Mouse (Mus musculus): ENCODE data around the gene Nalcn.
"Not testable (repeated sequence)": the region's sequence is repeated elsewhere in the genome, so short reads cannot be mapped to it uniquely, and the experiment has no call there.

The Nalcn gene

GRCm38 (mm10) chr14:123626501-123627179 lies at the start of gene Nalcn:
Nalcn (minus strand) TSS chr14:123627144.
- peak; percentile 52 for DNase-seq (ENCODE audit: low spot score)

GRCm38 (mm10) chr14:123671076-123671475 lies 44.1 kb upstream of the Nalcn start:
- not testable (repeated sequence) for DNase-seq (ENCODE audit: low spot score)

GRCm38 (mm10) chr14:123664451-123664850 lies 37.5 kb upstream of the Nalcn start:
- DNase-seq (ENCODE audit: low spot score): no peak

GRCm38 (mm10) chr14:123663206-123663605 lies 36.3 kb upstream of the Nalcn start:
- no peak for DNase-seq (ENCODE audit: low spot score)

- DNase-seq (ENCODE audit: low spot score): no peak
Measured at GRCm38 (mm10) chr14:123662386-123662785, 35.4 kb upstream of the Nalcn start.

GRCm38 (mm10) chr14:123661091-123661491 lies 34.1 kb upstream of the Nalcn start:
- DNase-seq (ENCODE audit: low spot score): peak; percentile 72

GRCm38 (mm10) chr14:123659921-123660385 lies 33.0 kb upstream of the Nalcn start, which contains the start of gene Itgbl1:
Itgbl1 (plus strand) TSS chr14:123659971.
- DNase-seq (ENCODE audit: low spot score): peak; percentile 23

DNA sequence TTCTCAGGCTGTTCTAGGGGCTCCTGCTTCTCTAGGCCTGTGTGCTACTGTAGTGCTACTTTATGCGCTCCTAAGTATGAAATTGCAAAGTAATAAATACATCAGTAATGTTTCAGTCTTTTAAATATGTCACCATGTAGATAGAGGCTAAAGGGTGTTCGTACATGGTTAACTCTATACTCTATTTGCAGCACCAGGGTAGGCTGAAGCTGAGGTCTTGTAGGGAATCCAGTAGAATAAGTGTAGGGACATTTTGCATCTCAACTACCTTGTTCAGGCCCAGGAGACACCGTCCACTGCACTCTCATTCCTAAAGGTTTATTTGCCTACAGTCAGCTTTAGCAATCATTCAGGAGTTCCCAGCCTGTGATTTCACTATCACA lies 227 bp upstream of the Nalcn start:
- peak; percentile 4 for DNase-seq (ENCODE audit: low spot score)

- no peak for DNase-seq (ENCODE audit: low spot score)
Measured at GRCm38 (mm10) chr14:123622969-123623368, 4.0 kb downstream of the Nalcn start.

DNA sequence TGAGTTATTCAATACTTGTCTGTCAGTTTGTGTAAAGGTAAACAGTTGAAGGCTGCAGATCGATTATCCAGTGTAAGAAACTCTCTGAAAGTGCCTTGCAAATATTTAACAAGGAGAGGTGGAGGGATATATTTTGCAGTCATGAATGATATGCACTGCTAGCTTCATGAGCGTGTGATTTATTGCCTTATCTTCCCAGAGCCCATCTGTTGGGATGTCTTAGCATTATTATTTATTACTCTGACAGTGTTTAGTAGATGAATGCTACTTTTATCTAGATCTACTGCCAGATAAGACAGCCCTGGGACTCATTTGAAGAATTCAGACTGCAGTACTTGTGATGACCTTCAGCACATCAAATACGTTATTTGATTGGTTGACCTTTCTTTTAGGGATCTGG lies 31.7 kb downstream of the Nalcn start:
- no peak for DNase-seq (ENCODE audit: low spot score)

- DNase-seq (ENCODE audit: low spot score): no peak
Measured at GRCm38 (mm10) chr14:123587412-123587811, 39.5 kb downstream of the Nalcn start.

DNA sequence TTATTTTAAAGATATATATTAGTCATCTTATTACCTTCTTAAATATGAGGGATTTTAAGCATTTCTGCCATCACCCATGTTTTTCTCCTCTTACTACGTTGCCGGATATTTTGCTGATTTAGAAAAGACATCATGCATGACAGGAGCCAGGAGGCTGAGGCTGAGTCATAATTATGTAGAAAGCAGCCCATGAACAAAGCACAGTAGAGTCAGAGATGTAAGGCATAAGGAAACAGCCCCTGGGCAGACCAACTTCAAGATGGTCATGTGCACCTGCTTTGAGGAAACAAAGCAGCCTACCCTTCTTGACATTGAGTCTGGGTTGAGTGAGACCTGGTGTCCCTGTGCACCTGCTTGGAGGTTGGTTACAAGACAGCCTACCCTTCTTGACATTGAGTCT lies 44.5 kb downstream of the Nalcn start:
- DNase-seq (ENCODE audit: low spot score): no peak

- DNase-seq (ENCODE audit: low spot score): no peak
Measured at GRCm38 (mm10) chr14:123575356-123575755, 51.6 kb downstream of the Nalcn start.

DNA sequence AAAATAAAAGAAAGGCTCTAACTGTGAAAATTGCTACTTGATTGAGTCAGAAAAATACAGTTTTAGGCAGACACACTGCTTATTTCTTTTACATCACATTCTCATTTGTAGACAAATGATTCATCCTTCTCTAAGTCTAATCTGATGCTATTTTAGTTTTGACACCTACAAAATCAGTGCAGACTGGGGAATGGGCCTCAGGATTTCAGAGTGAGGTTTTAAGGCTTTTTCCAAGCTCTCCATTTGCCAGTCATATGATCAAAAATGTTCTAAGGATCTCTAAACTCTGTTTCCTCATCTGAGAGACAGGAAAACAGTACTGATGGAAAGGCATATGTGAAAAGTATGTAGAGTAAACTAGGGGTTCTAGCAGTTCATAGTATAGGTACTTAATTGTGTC lies 52.0 kb downstream of the Nalcn start:
- no peak for DNase-seq (ENCODE audit: low spot score)

- no peak for DNase-seq (ENCODE audit: low spot score)
Measured at GRCm38 (mm10) chr14:123566599-123566998, 60.3 kb downstream of the Nalcn start.

- DNase-seq (ENCODE audit: low spot score): no peak
Measured at GRCm38 (mm10) chr14:123555533-123555932, 71.4 kb downstream of the Nalcn start.

DNA sequence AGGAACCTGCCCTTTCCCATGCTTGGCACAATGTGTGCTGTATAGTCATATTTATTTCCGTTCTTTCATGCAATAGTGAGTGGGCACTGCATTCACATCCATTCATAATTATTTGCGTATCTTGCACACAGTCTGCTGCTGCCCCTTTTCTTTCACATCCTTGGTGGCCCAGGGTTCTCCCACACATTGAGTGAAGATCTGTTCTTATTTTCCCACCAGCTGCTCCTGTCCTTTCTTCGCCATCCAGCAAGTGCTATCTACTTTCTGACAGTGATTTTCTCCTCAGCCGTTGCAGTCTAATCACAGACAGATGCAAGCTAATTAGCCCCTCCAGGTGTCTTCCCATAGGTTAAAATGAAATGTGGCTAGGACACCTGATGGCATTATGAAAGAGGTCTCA lies 72.0 kb downstream of the Nalcn start:
- DNase-seq (ENCODE audit: low spot score): no peak

- peak; percentile 41 for DNase-seq (ENCODE audit: low spot score)
Measured at GRCm38 (mm10) chr14:123542362-123542761, 84.6 kb downstream of the Nalcn start.

DNA sequence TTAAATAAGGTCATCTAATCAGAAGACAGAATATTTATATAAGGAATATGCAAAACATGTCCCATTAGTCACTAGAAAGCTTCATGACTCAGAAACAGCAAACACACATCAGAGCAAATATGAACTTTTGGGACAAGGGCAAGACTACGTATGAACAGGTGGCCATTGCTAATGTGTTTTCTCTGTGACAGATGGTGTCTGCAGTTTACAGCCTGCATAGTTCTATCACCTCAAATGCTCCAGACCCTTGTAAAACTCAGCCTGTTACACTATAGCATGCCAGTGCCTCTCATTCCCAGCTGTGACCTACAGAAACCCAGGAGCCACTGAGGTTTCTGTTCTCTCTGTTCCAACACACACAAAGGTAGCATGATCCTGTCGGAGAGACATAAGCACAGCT lies 91.3 kb downstream of the Nalcn start:
- no peak for DNase-seq (ENCODE audit: low spot score)

DNA sequence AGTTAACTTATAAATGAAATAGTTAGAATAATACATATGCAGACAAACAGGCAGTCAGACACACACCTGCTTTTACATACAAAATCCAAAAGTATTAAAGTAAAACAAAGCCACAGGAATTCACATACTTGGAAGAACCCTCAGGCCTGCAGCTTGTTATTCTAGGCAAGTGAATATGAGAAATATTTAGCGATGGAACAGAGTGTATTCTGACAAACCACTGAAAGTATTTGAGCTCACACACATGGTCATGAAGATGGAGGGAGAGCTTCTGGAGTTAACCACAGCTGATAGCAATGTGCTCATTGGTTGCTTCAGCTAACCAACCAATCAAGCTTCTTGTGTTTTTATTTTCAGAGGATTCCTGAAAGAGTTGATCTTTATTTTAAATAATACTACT lies 93.9 kb downstream of the Nalcn start:
- no peak for DNase-seq (ENCODE audit: low spot score)

DNA sequence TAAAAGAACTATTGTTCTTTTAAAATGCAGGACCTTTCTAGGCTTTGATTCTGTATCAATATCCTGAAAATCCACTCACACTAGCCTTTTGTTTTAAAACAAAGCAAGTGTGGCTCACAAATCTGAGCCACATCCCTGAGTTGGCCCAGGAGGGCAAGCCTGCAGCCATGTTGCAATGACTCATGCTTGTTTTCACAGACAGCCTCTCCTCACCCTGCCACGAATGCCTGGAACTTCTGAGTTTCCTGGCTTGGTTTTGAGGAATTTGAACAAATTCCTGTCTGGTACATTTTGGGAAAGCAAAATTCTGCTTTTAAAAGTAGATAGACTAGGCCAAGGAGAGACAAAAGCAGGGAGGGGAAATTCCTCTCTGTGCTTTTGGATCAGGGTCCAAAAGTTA lies 95.7 kb downstream of the Nalcn start:
- no peak for DNase-seq (ENCODE audit: low spot score)

DNA sequence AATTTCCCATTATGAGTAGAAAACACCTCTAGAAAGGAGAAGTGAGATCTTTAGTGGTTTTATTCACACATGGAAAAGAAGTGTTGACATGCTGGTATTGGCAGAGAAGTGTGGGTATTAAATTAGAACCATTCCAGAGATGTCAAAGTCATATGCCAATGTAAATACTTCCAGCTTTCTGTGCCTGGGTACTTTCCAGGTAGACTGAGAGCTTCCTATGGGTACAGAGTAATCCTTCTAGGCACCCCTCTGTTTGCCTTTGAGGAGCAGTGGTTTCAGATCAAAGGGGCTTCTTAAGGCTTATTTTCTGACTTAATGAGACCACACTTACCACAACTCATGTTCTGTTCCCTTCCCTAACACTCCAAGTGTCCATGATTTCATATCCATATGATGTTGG lies 97.8 kb downstream of the Nalcn start:
- DNase-seq (ENCODE audit: low spot score): no peak

DNA sequence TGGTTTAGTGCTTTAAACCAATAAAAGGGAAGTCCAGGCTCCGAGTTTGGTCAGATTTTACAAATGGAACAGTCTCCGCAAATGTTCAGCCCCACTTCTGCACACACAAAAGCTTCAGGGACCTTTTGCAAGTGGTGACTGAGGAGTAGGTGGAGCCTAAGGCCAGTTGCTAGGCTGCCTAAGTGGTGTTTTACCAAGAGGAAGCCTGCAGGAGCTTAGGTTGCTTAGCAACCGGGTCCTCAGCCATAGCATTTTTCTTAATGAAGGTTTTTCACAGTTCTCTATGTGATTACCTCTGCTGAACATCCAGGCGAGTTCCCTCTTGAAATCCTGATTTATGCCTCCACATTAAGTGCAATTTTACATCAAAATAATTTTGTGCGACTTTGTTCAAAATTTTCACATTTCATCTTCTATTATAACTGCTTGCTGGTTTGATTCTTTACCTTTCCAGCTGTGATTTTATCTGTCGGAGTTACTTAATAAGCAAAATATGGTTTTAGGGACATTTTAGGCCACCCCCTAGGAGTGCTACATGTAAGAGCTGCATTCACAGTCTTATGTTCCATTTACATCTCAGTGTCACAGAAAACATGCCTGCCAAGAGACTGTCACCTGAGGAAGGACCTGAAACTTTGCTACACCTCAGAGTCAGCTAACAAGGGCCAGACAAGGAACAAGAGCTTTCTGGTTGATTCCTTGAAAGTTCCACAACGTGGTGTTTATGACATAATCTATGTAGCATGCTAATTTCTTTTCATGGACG lies 113.4 kb downstream of the Nalcn start:
- DNase-seq (ENCODE audit: low spot score): peak; percentile 89

All from embryo, embryonic 10.5 days (tissue).